Mouse (Mus musculus): ENCODE measurements around the gene Col24a1. TPM values are rescaled to one million over a fixed set of nuclear protein-coding genes. Genes with fewer than 3 reads are reported as not detected.

The Col24a1 gene
- polyA plus RNA-seq, 1 experiment from 2014 or later, result 0.33 TPM

- no peak overlapping the region for H3K4me2 ChIP-seq (ENCODE audit: low read depth, low read length)
- no peaks in the 10 kb centered on the region for H3K27me3 ChIP-seq (ENCODE audit: insufficient read depth, low read length)
- H3K4me3 ChIP-seq (ENCODE audit: low read depth, low read length), result no peak overlapping the region
- DNase-seq (no peak), ATAC-seq (no peak)
- no peaks in the 10 kb centered on the region for H3K36me3 ChIP-seq (replicated peaks; ENCODE audit: insufficient read depth, low read length)
- no peak overlapping the region for H3K9ac ChIP-seq (replicated peaks)
- H3K9me3 ChIP-seq (ENCODE audit: low read length), result no peaks in the 10 kb centered on the region
- no peaks in the 10 kb centered on the region for H3K4me1 ChIP-seq (ENCODE audit: insufficient read depth)
- no peak overlapping the region for H3K27ac ChIP-seq (ENCODE audit: low read depth)
- 74% methylated on average over 2 of the region's 2 CpGs for WGBS (ENCODE audit: insufficient replicate concordance)
- TF ChIP-seq CTCF (IDR thresholded peaks at IDR 0.05; ENCODE audit: low read depth) (no peak), EP300 (IDR thresholded peaks at IDR 0.05; ENCODE audit: low read depth) (no peak)
Measured at GRCm38 (mm10) chr3:145337161-145337560, 44.9 kb downstream of the Col24a1 start.

GRCm38 (mm10) chr3:145339851-145340499, 47.7 kb downstream of the Col24a1 start:
- DNase-seq, result no peak
- Histone ChIP-seq H3K9ac (replicated peaks) (no peak overlapping the region), H3K27me3 (ENCODE audit: insufficient read depth, low read length) (no peaks in the 10 kb centered on the region), H3K4me2 (ENCODE audit: low read depth, low read length) (no peak overlapping the region), H3K36me3 (replicated peaks; ENCODE audit: insufficient read depth, low read length) (no peaks in the 10 kb centered on the region), H3K27ac (ENCODE audit: low read depth) (no peak overlapping the region), H3K4me1 (ENCODE audit: insufficient read depth) (no peaks in the 10 kb centered on the region), H3K4me3 (ENCODE audit: low read depth, low read length) (no peak overlapping the region), H3K9me3 (ENCODE audit: low read length) (no peaks in the 10 kb centered on the region)
- 64% methylated on average over 10 of the region's 10 CpGs for WGBS (ENCODE audit: insufficient replicate concordance)
- ATAC-seq, result no peak
- TF ChIP-seq CTCF (IDR thresholded peaks at IDR 0.05; ENCODE audit: low read depth) (no peak), EP300 (IDR thresholded peaks at IDR 0.05; ENCODE audit: low read depth) (no peak)

GRCm38 (mm10) chr3:145348690-145349089, 56.4 kb downstream of the Col24a1 start:
- Histone ChIP-seq H3K4me1 (ENCODE audit: insufficient read depth) (no peaks in the 10 kb centered on the region), H3K4me2 (ENCODE audit: low read depth, low read length) (no peak overlapping the region), H3K4me3 (ENCODE audit: low read depth, low read length) (no peak overlapping the region), H3K27ac (ENCODE audit: low read depth) (no peak overlapping the region), H3K27me3 (ENCODE audit: insufficient read depth, low read length) (no peaks in the 10 kb centered on the region), H3K9me3 (ENCODE audit: low read length) (no peaks in the 10 kb centered on the region), H3K9ac (replicated peaks) (no peak overlapping the region), H3K36me3 (replicated peaks; ENCODE audit: insufficient read depth, low read length) (no peaks in the 10 kb centered on the region)
- no peak for ATAC-seq
- TF ChIP-seq CTCF (IDR thresholded peaks at IDR 0.05; ENCODE audit: low read depth), result no peak
- no peak for TF ChIP-seq EP300 (IDR thresholded peaks at IDR 0.05; ENCODE audit: low read depth)
- 72% methylated on average over 3 of the region's 3 CpGs for WGBS (ENCODE audit: insufficient replicate concordance)
- no peak for DNase-seq

GRCm38 (mm10) chr3:145353951-145354350, 61.7 kb downstream of the Col24a1 start:
- H3K36me3 ChIP-seq (replicated peaks; ENCODE audit: insufficient read depth, low read length), result no peaks in the 10 kb centered on the region
- no peak overlapping the region for H3K4me3 ChIP-seq (ENCODE audit: low read depth, low read length)
- H3K27me3 ChIP-seq (ENCODE audit: insufficient read depth, low read length), result no peaks in the 10 kb centered on the region
- WGBS (ENCODE audit: insufficient replicate concordance), result 86% methylated on average over 3 of the region's 3 CpGs
- DNase-seq (no peak), ATAC-seq (no peak)
- no peak overlapping the region for H3K27ac ChIP-seq (ENCODE audit: low read depth)
- H3K9ac ChIP-seq (replicated peaks), result no peak overlapping the region
- H3K4me1 ChIP-seq (ENCODE audit: insufficient read depth), result no peaks in the 10 kb centered on the region
- H3K9me3 ChIP-seq (ENCODE audit: low read length), result no peaks in the 10 kb centered on the region
- TF ChIP-seq CTCF (IDR thresholded peaks at IDR 0.05; ENCODE audit: low read depth) (no peak), EP300 (IDR thresholded peaks at IDR 0.05; ENCODE audit: low read depth) (no peak)
- H3K4me2 ChIP-seq (ENCODE audit: low read depth, low read length), result no peak overlapping the region

GRCm38 (mm10) chr3:145356865-145357487, 64.7 kb downstream of the Col24a1 start:
- H3K27me3 ChIP-seq (ENCODE audit: insufficient read depth, low read length), result no peaks in the 10 kb centered on the region
- no peaks in the 10 kb centered on the region for H3K36me3 ChIP-seq (replicated peaks; ENCODE audit: insufficient read depth, low read length)
- ATAC-seq, result no peak
- H3K9ac ChIP-seq (replicated peaks), result no peak overlapping the region
- DNase-seq, result no peak
- no peak overlapping the region for H3K27ac ChIP-seq (ENCODE audit: low read depth)
- H3K4me2 ChIP-seq (ENCODE audit: low read depth, low read length), result no peak overlapping the region
- H3K4me3 ChIP-seq (ENCODE audit: low read depth, low read length), result no peak overlapping the region
- WGBS (ENCODE audit: insufficient replicate concordance), result 67% methylated on average over 6 of the region's 6 CpGs
- no peaks in the 10 kb centered on the region for H3K4me1 ChIP-seq (ENCODE audit: insufficient read depth)
- no peak for TF ChIP-seq CTCF (IDR thresholded peaks at IDR 0.05; ENCODE audit: low read depth)
- H3K9me3 ChIP-seq (ENCODE audit: low read length), result no peaks in the 10 kb centered on the region

- Histone ChIP-seq H3K27ac (ENCODE audit: low read depth) (no peak overlapping the region), H3K4me1 (ENCODE audit: insufficient read depth) (no peaks in the 10 kb centered on the region), H3K4me3 (ENCODE audit: low read depth, low read length) (no peak overlapping the region), H3K4me2 (ENCODE audit: low read depth, low read length) (no peak overlapping the region), H3K27me3 (ENCODE audit: insufficient read depth, low read length) (no peaks in the 10 kb centered on the region), H3K9ac (replicated peaks) (no peak overlapping the region), H3K9me3 (ENCODE audit: low read length) (no peaks in the 10 kb centered on the region), H3K36me3 (replicated peaks; ENCODE audit: insufficient read depth, low read length) (no peaks in the 10 kb centered on the region)
- WGBS (ENCODE audit: insufficient replicate concordance), result 33% methylated on average over 3 of the region's 3 CpGs
- no peak for TF ChIP-seq EP300 (IDR thresholded peaks at IDR 0.05; ENCODE audit: low read depth)
- peak; percentile 29 for TF ChIP-seq CTCF (IDR thresholded peaks at IDR 0.05; ENCODE audit: low read depth)
- ATAC-seq (no peak), DNase-seq (no peak)
Measured at GRCm38 (mm10) chr3:145365227-145365626, 73.0 kb downstream of the Col24a1 start.
